Mouse (Mus musculus) midbrain, postnatal 0 days (tissue): Measurements from ENCODE around the gene Card19. TPM values are rescaled to one million over a fixed set of nuclear protein-coding genes. Genes with fewer than 3 reads are reported as not detected.
A peak's percentile ranks its signal among the peaks of the same experiment; 100 is the strongest.

Experiments
- ATAC-seq: fragments of 200-750 bp; cut with Nextera tagmentation; 2 replicates; pipeline ENCODE4 v1.8.0; 2017; ENCODE audit warnings: moderate number of reproducible peaks, mild to moderate bottlenecking, moderate TSS enrichment, moderate library complexity; ENCODE audit not compliant: low FRiP score
- DNase-seq: peaks from one replicate; pipeline ENCODE4 v3.0.0-alpha.2; 2015; ENCODE audit warnings: low spot score
- H3K27ac ChIP-seq: fragments of 300-500 bp; sonication (generic); 2 replicates; pipeline ENCODE4 v1.5.1; 2014; ENCODE audit warnings: low read depth, mild to moderate bottlenecking, low read length, mixed read lengths
- H3K27me3 ChIP-seq: fragments of 300-500 bp; sonication (generic); 2 replicates; pipeline ENCODE4 v1.6.1; 2014; ENCODE audit warnings: low read length, control low read depth, mixed read lengths; ENCODE audit not compliant: insufficient read depth
- H3K36me3 ChIP-seq: fragments of 300-500 bp; sonication (generic); 2 replicates; pipeline ENCODE4 v1.6.1; 2014; ENCODE audit warnings: low read length, control low read depth, mixed read lengths; ENCODE audit not compliant: insufficient read depth
- H3K4me1 ChIP-seq: fragments of 300-500 bp; sonication (generic); 2 replicates; pipeline ENCODE4 v1.6.1; 2014; ENCODE audit warnings: mild to moderate bottlenecking, control low read depth, antibody characterized with exemption, low read length, mixed read lengths; ENCODE audit not compliant: insufficient read depth
- H3K4me2 ChIP-seq: fragments of 300-500 bp; sonication (generic); 2 replicates; pipeline ENCODE4 v1.6.1; 2014; ENCODE audit warnings: low read depth, mild to moderate bottlenecking, low read length, mixed read lengths; ENCODE audit not compliant: poor library complexity, severe bottlenecking
- H3K4me3 ChIP-seq: fragments of 300-500 bp; sonication (generic); 2 replicates; pipeline ENCODE4 v1.5.1; 2014; ENCODE audit warnings: low read depth, mild to moderate bottlenecking, low read length, moderate library complexity
- H3K9ac ChIP-seq: fragments of 300-500 bp; sonication (generic); replicated peaks from 2 replicates; pipeline ENCODE4 v1.6.1; 2014; ENCODE audit warnings: mild to moderate bottlenecking, low read length, moderate library complexity, mixed read lengths; ENCODE audit not compliant: poor library complexity, severe bottlenecking
- H3K9me3 ChIP-seq: fragments of 300-500 bp; sonication (generic); 2 replicates; pipeline ENCODE4 v1.6.1; 2016; ENCODE audit warnings: low read length, control low read depth
- CTCF ChIP-seq: IDR thresholded peaks from 2 replicates; pipeline ENCODE4 v1.5.1; 2016; ENCODE audit warnings: antibody characterized with exemption, mild to moderate bottlenecking
- WGBS: fragments of 180-500 bp; shearing (Covaris S2); extraction: QIAGEN DNeasy Blood & Tissue Kit; methylation state at CpG from one replicate; pipeline ENCODE4 v1.1.7; 2014; 5-methylcytosine and 5-hydroxymethylcytosine counted together
- polyA plus RNA-seq: library from polyadenylated mRNA; unstranded; fragments of >200 nt; fragmentation: Nextera tagmentation; extraction: Ambion mirVana; gene quantifications from 2 replicates; pipeline ENCODE4 v1.2.1, GENCODE M21; 2015
- total RNA-seq: library from RNA; depleted of rRNA; stranded (reverse); fragments of >200 nt; gene quantifications from 2 replicates; pipeline ENCODE4 v1.2.3, GENCODE M21; 2014

Card19 gene
- total and polyA plus RNA-seq, 2 experiments from 2014 or later = 32.7 to 44.5 TPM

DNA sequence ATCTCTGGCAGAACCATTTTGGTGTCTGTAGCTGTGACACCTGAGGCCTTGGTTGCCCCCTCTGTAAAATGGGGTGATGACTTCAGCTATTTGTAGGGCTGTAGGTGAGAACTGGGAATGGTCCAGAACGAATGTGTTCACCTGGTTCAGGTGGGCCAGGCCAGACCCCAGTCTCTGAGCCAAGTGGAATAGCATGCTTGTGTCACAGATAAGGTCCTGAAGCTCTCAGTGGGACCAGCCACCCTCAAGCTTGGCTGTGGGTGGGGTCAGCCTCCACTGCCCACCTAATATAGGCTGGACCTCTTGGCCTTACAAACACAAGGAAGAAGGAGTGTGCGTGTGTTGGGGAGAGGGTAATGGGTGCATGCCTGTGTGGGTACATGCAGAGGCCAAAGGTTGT lies 9.5 kb downstream of the Card19 start:
- Histone ChIP-seq H3K27ac (no peak overlapping the region), H3K4me1 (no peaks in the 10 kb centered on the region), H3K4me3 (no peak overlapping the region), H3K27me3 (no peaks in the 10 kb centered on the region), H3K4me2 (no peak overlapping the region), H3K9me3 (no peaks in the 10 kb centered on the region), H3K36me3 (no peaks in the 10 kb centered on the region; the same call in 1 of the 2 replicates), H3K9ac (no peak overlapping the region)
- no peak for DNase-seq
- WGBS = 93% methylated on average over 2 of the region's 2 CpGs
- TF ChIP-seq CTCF = no peak
- ATAC-seq = no peak

DNA sequence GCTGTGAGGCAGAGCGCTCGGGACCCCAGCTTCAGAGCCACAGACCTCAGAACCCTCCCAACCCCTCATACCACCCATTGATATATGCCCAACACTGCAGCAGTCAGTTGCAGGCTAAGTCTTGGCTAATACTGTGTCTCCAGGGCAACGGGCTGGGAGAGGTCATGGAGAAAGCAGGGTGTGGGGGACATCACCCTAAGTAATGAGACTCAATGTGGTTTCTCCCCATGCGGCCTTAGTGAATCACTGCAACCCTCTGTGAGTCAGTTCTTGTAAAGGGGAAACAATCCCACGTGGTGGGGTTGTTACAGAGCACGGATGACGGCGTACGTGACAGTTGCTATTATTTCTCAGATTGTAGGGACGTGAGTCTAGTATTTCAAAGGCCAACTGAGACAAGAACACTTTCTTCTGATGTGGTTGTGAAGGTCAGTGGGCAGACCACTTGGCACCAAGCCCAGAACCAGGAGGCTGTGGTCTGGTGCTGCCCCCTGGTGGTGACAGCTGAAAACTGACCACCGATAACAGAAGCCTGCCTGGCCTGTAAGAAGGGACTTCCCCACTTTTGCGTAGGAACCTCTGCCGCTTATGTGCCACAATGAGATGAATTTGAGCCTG lies 10.3 kb downstream of the Card19 start:
- peak; percentile 50 for ATAC-seq
- no peaks in the 10 kb centered on the region for H3K9me3 ChIP-seq
- H3K36me3 ChIP-seq = no peaks in the 10 kb centered on the region; the same call in 1 of the 2 replicates
- no peak overlapping the region for H3K4me3 ChIP-seq
- WGBS = 24% methylated on average over 13 of the region's 13 CpGs
- H3K27me3 ChIP-seq = no peaks in the 10 kb centered on the region
- no peak overlapping the region for H3K9ac ChIP-seq
- peak; percentile 77 for DNase-seq
- no peak overlapping the region for H3K27ac ChIP-seq
- TF ChIP-seq CTCF = peak; percentile 96
- no peak overlapping the region for H3K4me2 ChIP-seq
- H3K4me1 ChIP-seq = no peaks in the 10 kb centered on the region

DNA sequence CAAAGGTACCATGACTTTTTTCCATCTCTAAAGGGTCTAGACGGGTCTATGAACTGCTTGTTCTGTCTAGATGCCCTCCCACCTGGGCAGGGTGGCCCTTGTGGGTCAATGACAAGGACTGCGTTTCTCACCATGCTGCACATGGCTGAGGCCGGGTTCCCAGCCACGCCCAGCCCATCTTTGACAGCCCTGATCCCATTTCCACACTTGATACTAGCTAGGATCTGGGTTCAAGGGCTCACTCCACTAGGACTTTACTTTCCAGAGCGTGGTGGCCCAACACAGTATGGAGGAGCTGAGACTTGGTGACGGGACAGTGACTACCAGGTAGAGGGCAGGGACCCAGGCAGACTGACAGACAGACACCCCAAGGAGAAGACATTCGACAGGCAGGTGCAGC lies 13.3 kb downstream of the Card19 start:
- TF ChIP-seq CTCF = no peak
- no peaks in the 10 kb centered on the region; the same call in 1 of the 2 replicates for H3K36me3 ChIP-seq
- ATAC-seq (no peak), DNase-seq (no peak)
- no peaks in the 10 kb centered on the region for H3K27me3 ChIP-seq
- H3K9me3 ChIP-seq = no peaks in the 10 kb centered on the region
- no peaks in the 10 kb centered on the region for H3K4me1 ChIP-seq
- H3K27ac ChIP-seq = no peak overlapping the region
- no peak overlapping the region for H3K4me2 ChIP-seq
- no peak overlapping the region for H3K9ac ChIP-seq
- no peak overlapping the region for H3K4me3 ChIP-seq
- 90% methylated on average over 7 of the region's 7 CpGs for WGBS

DNA sequence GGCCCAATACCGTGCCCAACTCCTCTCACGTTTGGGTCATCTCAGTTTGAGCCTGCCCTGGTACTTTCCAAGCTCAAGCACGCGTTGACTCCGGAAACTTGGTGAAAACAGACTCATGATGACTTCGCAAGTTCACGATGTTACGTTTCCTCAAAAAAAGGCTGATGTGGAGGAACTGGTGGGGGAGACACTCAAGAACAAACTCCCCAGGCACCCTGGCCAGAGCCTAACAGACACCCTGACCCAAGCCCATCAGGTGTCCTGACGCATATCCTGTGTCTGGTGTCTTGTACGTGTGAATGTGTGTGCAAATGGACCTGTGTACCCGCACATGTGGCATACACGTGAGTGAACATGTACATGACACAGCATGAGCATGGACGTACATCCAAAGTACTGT lies 15.1 kb downstream of the Card19 start:
- H3K4me2 ChIP-seq = no peak overlapping the region
- TF ChIP-seq CTCF = no peak
- 87% methylated on average over 13 of the region's 13 CpGs for WGBS

DNA sequence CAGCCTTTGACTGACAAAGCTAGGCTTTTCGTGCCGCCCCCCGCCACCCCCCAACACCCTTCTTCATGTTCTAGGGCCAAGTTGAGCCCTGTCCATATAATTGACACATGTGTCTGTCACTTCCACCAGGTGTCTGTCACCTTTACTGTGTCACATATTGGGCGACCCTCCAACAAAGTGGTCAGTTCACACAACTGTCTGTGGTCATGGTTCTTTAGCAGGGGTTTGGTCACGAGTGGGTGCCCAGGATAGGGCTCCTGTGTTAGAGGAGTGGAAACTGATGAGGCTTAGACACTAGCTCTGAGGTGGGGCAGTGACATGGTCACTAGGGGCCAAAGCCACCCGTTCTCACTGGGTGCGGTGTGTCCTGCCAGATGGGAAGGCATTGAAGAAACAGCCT lies 15.9 kb downstream of the Card19 start:
- no peak overlapping the region for H3K4me2 ChIP-seq
- WGBS = 97% methylated on average over 7 of the region's 7 CpGs
- H3K36me3 ChIP-seq = peaks cover 7% of the 10 kb centered on the region; the same call in 1 of the 2 replicates
- H3K27me3 ChIP-seq = no peaks in the 10 kb centered on the region
- H3K4me3 ChIP-seq = no peak overlapping the region
- ATAC-seq (no peak), DNase-seq (no peak)
- no peak overlapping the region for H3K9ac ChIP-seq
- H3K9me3 ChIP-seq = no peaks in the 10 kb centered on the region
- TF ChIP-seq CTCF = no peak
- no peak overlapping the region for H3K27ac ChIP-seq
- H3K4me1 ChIP-seq = no peaks in the 10 kb centered on the region

More for the DNA sequence above, 15.1 kb downstream of the Card19 start:
- Histone ChIP-seq H3K4me3 (no peak overlapping the region), H3K9me3 (no peaks in the 10 kb centered on the region), H3K27me3 (no peaks in the 10 kb centered on the region), H3K27ac (no peak overlapping the region), H3K36me3 (peaks cover 4% of the 10 kb centered on the region; the same call in 1 of the 2 replicates), H3K9ac (no peak overlapping the region), H3K4me1 (no peaks in the 10 kb centered on the region)
- no peak for DNase-seq
- ATAC-seq = no peak

DNA sequence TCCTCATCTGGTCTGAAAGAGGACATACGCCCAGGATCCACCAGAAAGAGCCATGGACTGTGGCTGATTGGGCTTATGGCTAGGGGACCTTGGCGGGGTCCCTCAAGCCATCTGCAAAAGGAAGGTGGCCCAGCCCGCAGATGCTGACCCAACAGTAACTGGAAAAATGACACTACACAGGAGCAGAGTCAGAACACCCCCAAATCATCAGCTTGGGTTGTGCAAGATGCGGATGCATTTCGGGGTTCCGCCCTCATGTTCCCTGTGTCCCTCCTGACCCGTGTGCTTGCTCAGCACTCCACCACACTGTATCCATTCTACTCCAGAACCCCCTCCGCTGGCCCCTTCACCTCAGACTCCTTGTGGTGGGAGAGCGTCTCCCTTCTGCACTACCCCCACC lies 17.1 kb downstream of the Card19 start:
- Histone ChIP-seq H3K9ac (no peak overlapping the region), H3K4me2 (no peak overlapping the region), H3K27ac (no peak overlapping the region), H3K4me1 (no peaks in the 10 kb centered on the region), H3K4me3 (no peak overlapping the region), H3K27me3 (no peaks in the 10 kb centered on the region), H3K36me3 (peaks cover 7% of the 10 kb centered on the region; the same call in 1 of the 2 replicates), H3K9me3 (no peaks in the 10 kb centered on the region)
- ATAC-seq (no peak), DNase-seq (no peak)
- TF ChIP-seq CTCF = no peak
- 92% methylated on average over 9 of the region's 9 CpGs for WGBS
